Mouse (Mus musculus): Measurements from ENCODE around the gene Frmd7. TPM values are rescaled to one million over a fixed set of nuclear protein-coding genes. Genes with fewer than 3 reads are reported as not detected.

Frmd7 gene
- polyA plus RNA-seq, 1 experiment from 2014 or later: not detected

Other genes starting within 250 kb of the Frmd7 start
- gene Stk26, start 101.7 kb downstream of the Frmd7 start, polyA plus RNA-seq (2014; fragmentation: Nextera tagmentation; extraction: Ambion mirVana): 6.1 and 7.3 TPM in 2 replicates
- 21.5 and 24.3 TPM in 2 replicates for gene Rap2c, start 75.3 kb upstream of the Frmd7 start, polyA plus RNA-seq (2014; fragmentation: Nextera tagmentation; extraction: Ambion mirVana)